Mouse (Mus musculus) heart, adult 2 months (tissue): Measurements from ENCODE around the gene Tgfbr3.

Source experiments
- CTCF ChIP-seq: fragments of 200-600 bp; IDR thresholded peaks from 2 replicates; pipeline ENCODE4 v1.8.1; 2022; ENCODE audit warnings: antibody characterized with exemption, mild to moderate bottlenecking, moderate library complexity
- POLR2A ChIP-seq: fragments of 200-500 bp; IDR thresholded peaks from 2 replicates; pipeline ENCODE4 v1.6.1; 2011; ENCODE audit warnings: mild to moderate bottlenecking, low read depth, low read length, control low read depth; ENCODE audit not compliant: insufficient read depth

- TF ChIP-seq CTCF (no peak), POLR2A (no peak)
Measured at GRCm38 (mm10) chr5:107094233-107094632, 195.2 kb downstream of the Tgfbr3 start.
